Mouse (Mus musculus) ES-E14 (cell line): ENCODE results near the gene Hsh2d.

Experiments used
- CHD2 ChIP-seq: IDR thresholded peaks from 2 replicates; pipeline ENCODE4 v1.6.1; 2014; ENCODE audit warnings: mild to moderate bottlenecking, low read depth, low read length, inconsistent platforms
- MAFK ChIP-seq: IDR thresholded peaks from 2 replicates; pipeline ENCODE4 v1.6.1; 2014; ENCODE audit warnings: mild to moderate bottlenecking, low read depth, low read length, inconsistent platforms; ENCODE audit not compliant: insufficient read depth
- ZC3H11A ChIP-seq: IDR thresholded peaks from 2 replicates; pipeline ENCODE4 v1.6.1; 2012; ENCODE audit warnings: low read depth, mild to moderate bottlenecking, inconsistent platforms, low read length, borderline replicate concordance
- ZNF384 ChIP-seq: IDR thresholded peaks from 2 replicates; pipeline ENCODE4 v1.6.1; 2012; ENCODE audit warnings: low read depth, low read length, inconsistent platforms

DNA sequence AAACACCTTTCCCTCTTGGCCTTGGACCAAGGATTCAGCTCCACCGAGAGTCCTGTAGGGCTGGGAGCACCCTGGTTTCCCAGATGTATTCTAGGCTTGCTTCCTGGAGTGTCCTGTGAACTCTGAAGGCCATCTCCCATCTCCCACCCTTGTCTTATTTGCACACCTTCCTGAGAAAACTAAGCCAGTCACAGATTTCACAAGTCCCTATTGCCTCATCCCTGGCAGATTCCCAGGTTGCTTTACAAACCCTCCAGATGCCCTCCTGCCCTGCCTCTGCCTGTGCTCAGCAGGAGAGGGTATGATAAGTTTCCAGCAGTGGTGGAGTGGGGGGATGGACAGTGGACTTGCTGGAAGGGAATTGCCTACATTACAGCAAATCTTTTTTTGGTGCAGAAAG lies 43.4 kb upstream of the Hsh2d start:
- TF ChIP-seq CHD2, result no peak
- no peak for TF ChIP-seq ZC3H11A
- no peak for TF ChIP-seq MAFK
- TF ChIP-seq ZNF384, result no peak
